In the genomic region with DNA sequence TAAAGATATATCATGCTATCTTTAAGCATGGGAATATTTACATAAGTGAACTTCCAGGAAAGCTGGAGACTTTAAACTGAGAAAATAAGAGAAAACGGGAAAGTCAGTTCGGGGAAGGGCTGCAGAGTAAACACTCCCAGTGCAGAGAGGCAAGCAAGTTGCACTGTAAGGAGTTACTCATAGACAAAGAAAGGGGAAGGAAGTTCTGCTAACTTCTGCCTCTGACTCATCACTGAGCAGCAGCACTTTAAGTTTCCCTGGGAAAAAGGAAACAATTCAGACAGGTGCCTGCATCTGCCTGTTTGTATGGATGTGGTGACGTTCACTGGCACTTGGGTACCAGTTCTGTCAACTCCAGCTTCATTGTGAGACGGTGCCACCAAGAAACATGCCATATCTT, we compare ENCODE assay signal across 20 mouse cellular contexts. TPM values are rescaled to one million over a fixed set of nuclear protein-coding genes. Genes with fewer than 3 reads are reported as not detected.
DNase-seq lines count a peak whose midpoint lies in the region; ATAC-seq and TF ChIP-seq lines count a peak whose summit lies in the region.
"Had no signal": no experiment of that assay in that cellular context is flagged by ENCODE, and none has a peak within 500 bp of the region (broad histone marks: within the 10 kb centered on the region; RNA-seq: fewer than 3 reads in every experiment).

No protein-coding gene starts in this region.

- H3K4me1 ChIP-seq in lung, postnatal 0 days (ENCODE audit: insufficient read depth, low read depth, low read length) = no peaks in the 10 kb centered on the region
- H3K4me1 ChIP-seq: embryonic facial prominence, embryonic 12.5 days; hindbrain, embryonic 15.5 days; limb, embryonic 13.5 days; neural tube, embryonic 13.5 days had no signal

- 29% methylated on average over 4 of the region's 4 CpGs for WGBS in lung, postnatal 0 days

- DNase-seq in lung, postnatal 0 days (ENCODE audit: low spot score) = peak; percentile 49
- no peak for DNase-seq in lung, postnatal 4 days
- peak; percentile 24 for DNase-seq in c-Kit-positive CD71-negative TER-119-negative erythroid progenitor cells, embryonic 14.5 days (ENCODE audit: low read depth)
- no peak for DNase-seq in adrenal gland, postnatal 14 days
- no peak for DNase-seq in right cerebral cortex, postnatal 25 days
- no peak for DNase-seq in urinary bladder, postnatal 36 days (ENCODE audit: low spot score in 2 of 2)
- DNase-seq: gastrocnemius, postnatal 25 days; kidney, adult 8-10 months; kidney, postnatal 4 days; spleen, adult 18-20 months; thymus, postnatal 25 days had no signal

- no peak overlapping the region for H3K4me2 ChIP-seq in lung, postnatal 0 days (replicated peaks; ENCODE audit: low read depth, low read length)
- H3K4me2 ChIP-seq: embryonic facial prominence, embryonic 12.5 days; heart, embryonic 15.5 days; hindbrain, embryonic 15.5 days; limb, embryonic 13.5 days; neural tube, embryonic 13.5 days had no signal

- H3K4me3 ChIP-seq in lung, postnatal 0 days (ENCODE audit: low read depth, low read length) = no peak overlapping the region
- H3K4me3 ChIP-seq: embryonic facial prominence, embryonic 12.5 days; heart, embryonic 15.5 days; hindbrain, embryonic 15.5 days; left cerebral cortex, adult 2 months; limb, embryonic 13.5 days; neural tube, embryonic 13.5 days had no signal

- TF ChIP-seq EP300 in lung, postnatal 0 days (IDR thresholded peaks at IDR 0.05) = no peak

- H3K36me3 ChIP-seq in lung, postnatal 0 days (ENCODE audit: insufficient read depth, low read length) = no peaks in the 10 kb centered on the region
- H3K36me3 ChIP-seq: embryonic facial prominence, embryonic 12.5 days; heart, embryonic 15.5 days; hindbrain, embryonic 15.5 days; limb, embryonic 13.5 days; neural tube, embryonic 13.5 days had no signal

- no peaks in the 10 kb centered on the region for H3K27me3 ChIP-seq in lung, postnatal 0 days (replicated peaks; ENCODE audit: insufficient read depth, low read length)
- H3K27me3 ChIP-seq: embryonic facial prominence, embryonic 12.5 days; heart, embryonic 15.5 days; hindbrain, embryonic 15.5 days; limb, embryonic 13.5 days; neural tube, embryonic 13.5 days; Patski had no signal

- H3K27ac ChIP-seq in lung, postnatal 0 days (ENCODE audit: low read length) = no peak overlapping the region
- H3K27ac ChIP-seq: embryonic facial prominence, embryonic 12.5 days; heart, embryonic 15.5 days; hindbrain, embryonic 15.5 days; left cerebral cortex, adult 2 months; limb, embryonic 13.5 days; neural tube, embryonic 13.5 days had no signal

- no peak for TF ChIP-seq CTCF in lung, postnatal 0 days (IDR thresholded peaks at IDR 0.05)

- H3K9me3 ChIP-seq in lung, postnatal 0 days (ENCODE audit: low read length) = no peaks in the 10 kb centered on the region
- H3K9me3 ChIP-seq: embryonic facial prominence, embryonic 12.5 days; heart, embryonic 15.5 days; hindbrain, embryonic 15.5 days; limb, embryonic 13.5 days; neural tube, embryonic 13.5 days had no signal

- no peak overlapping the region for H3K9ac ChIP-seq in lung, postnatal 0 days (replicated peaks; ENCODE audit: low read depth)
- H3K9ac ChIP-seq: embryonic facial prominence, embryonic 12.5 days; heart, embryonic 15.5 days; hindbrain, embryonic 15.5 days; limb, embryonic 13.5 days; neural tube, embryonic 13.5 days had no signal

- ATAC-seq in lung, postnatal 0 days = peak; percentile 44
- peak; percentile 93 for ATAC-seq in megakaryocyte, adult 5-6 weeks (ENCODE audit: poor library complexity, severe bottlenecking)
- ATAC-seq: CD4-positive, CD25-positive, alpha-beta regulatory T cell, adult 4 months; Patski had no signal

RNA-seq across cellular contexts. Expression of a gene that starts 28.6 kb away (rescaled TPM):
- 10.2 and 12.4 TPM in 2 replicates for polyA plus RNA-seq in lung, postnatal 0 days (2015; fragmentation: Nextera tagmentation; extraction: Ambion mirVana)
- total RNA-seq in megakaryocyte, adult 5-6 weeks (2015) = 40.8 and 54.4 TPM in 2 replicates
- total RNA-seq in megakaryocyte, adult 5-6 weeks (2017) = 28.6 and 40.5 TPM in 2 replicates
- total RNA-seq in adrenal gland, postnatal 14 days (2021) = 9.4 and 10.4 TPM in 2 replicates

Comparison
In these comparisons a context has a peak if more than half of its experiments do, and no peak if none do; other contexts are left out.
1. DNase-seq: peak in lung, postnatal 0 days (single experiment) and c-Kit-positive CD71-negative TER-119-negative erythroid progenitor cells, embryonic 14.5 days (single experiment); none in lung, postnatal 4 days (0 of 2), adrenal gland, postnatal 14 days (single experiment), right cerebral cortex, postnatal 25 days (single experiment) and urinary bladder, postnatal 36 days (0 of 2).